23 mouse cellular contexts compared by ENCODE assay signal in genomic region chr6:111917248-111917721, GRCm38 (mm10).
A peak's percentile ranks its signal among the peaks of the same experiment; 100 is the strongest.
DNase-seq lines count a peak whose midpoint lies in the region; ATAC-seq and TF ChIP-seq lines count a peak whose summit lies in the region.
"Had no signal": no experiment of that assay in that cellular context is flagged by ENCODE, and none has a peak within 500 bp of the region (broad histone marks: within the 10 kb centered on the region; RNA-seq: fewer than 3 reads in every experiment).

No protein-coding gene starts in this region.

- WGBS in embryonic facial prominence, embryonic 11.5 days, result 57% methylated on average over 6 of the region's 6 CpGs
- 74% methylated on average over 6 of the region's 6 CpGs for WGBS in embryonic facial prominence, embryonic 10.5 days
- WGBS in lung, embryonic 14.5 days, result 31% methylated on average over 6 of the region's 6 CpGs
- WGBS in hindbrain, embryonic 10.5 days, result 80% methylated on average over 6 of the region's 6 CpGs
- WGBS in liver, embryonic 11.5 days, result 76% methylated on average over 6 of the region's 6 CpGs

- no peak for ATAC-seq in embryonic facial prominence, embryonic 11.5 days (replicated peaks; ENCODE audit: insufficient number of reproducible peaks, low FRiP score, low TSS enrichment, low read depth)
- peak; percentile 57; the same call in 1 of the 2 replicates for ATAC-seq in lung, embryonic 14.5 days (ENCODE audit: insufficient read depth)
- no peak for ATAC-seq in liver, embryonic 11.5 days (replicated peaks; ENCODE audit: low FRiP score)
- ATAC-seq: activated CD4-positive, CD25-positive, alpha-beta regulatory T cell, adult 4 months; forebrain, postnatal 0 days had no signal

- H3K9me3 ChIP-seq in embryonic facial prominence, embryonic 11.5 days (replicated peaks; ENCODE audit: control insufficient read depth, low read length), result no peaks in the 10 kb centered on the region
- H3K9me3 ChIP-seq in embryonic facial prominence, embryonic 10.5 days, result no peaks in the 10 kb centered on the region
- H3K9me3 ChIP-seq in lung, embryonic 14.5 days (ENCODE audit: low read depth, low read length), result no peaks in the 10 kb centered on the region
- no peaks in the 10 kb centered on the region for H3K9me3 ChIP-seq in hindbrain, embryonic 10.5 days
- no peaks in the 10 kb centered on the region for H3K9me3 ChIP-seq in liver, embryonic 11.5 days (ENCODE audit: control insufficient read depth, low read length)
- H3K9me3 ChIP-seq: heart, embryonic 13.5 days; hindbrain, embryonic 13.5 days; limb, embryonic 15.5 days; liver, embryonic 15.5 days; midbrain, embryonic 12.5 days; neural tube, embryonic 15.5 days had no signal

- H3K4me2 ChIP-seq in embryonic facial prominence, embryonic 11.5 days (ENCODE audit: low read depth, low read length), result no peak overlapping the region
- H3K4me2 ChIP-seq in lung, embryonic 14.5 days, result no peak overlapping the region; the same call in 1 of the 2 replicates
- H3K4me2 ChIP-seq in liver, embryonic 11.5 days, result no peak overlapping the region
- H3K4me2 ChIP-seq: heart, embryonic 13.5 days; hindbrain, embryonic 13.5 days; limb, embryonic 15.5 days; liver, embryonic 15.5 days; midbrain, embryonic 12.5 days; neural tube, embryonic 15.5 days had no signal

- H3K9ac ChIP-seq in embryonic facial prominence, embryonic 11.5 days (replicated peaks; ENCODE audit: low read length), result no peak overlapping the region
- H3K9ac ChIP-seq in lung, embryonic 14.5 days, result no peak overlapping the region
- H3K9ac ChIP-seq in liver, embryonic 11.5 days (ENCODE audit: low read depth, low read length), result no peak overlapping the region
- H3K9ac ChIP-seq: forebrain, postnatal 0 days; heart, embryonic 13.5 days; hindbrain, embryonic 13.5 days; limb, embryonic 15.5 days; liver, embryonic 15.5 days; midbrain, embryonic 12.5 days; neural tube, embryonic 15.5 days had no signal

- H3K4me3 ChIP-seq in embryonic facial prominence, embryonic 11.5 days (ENCODE audit: low read depth, low read length), result no peak overlapping the region
- no peak overlapping the region for H3K4me3 ChIP-seq in embryonic facial prominence, embryonic 10.5 days
- H3K4me3 ChIP-seq in lung, embryonic 14.5 days (ENCODE audit: low read depth, low read length), result no peak overlapping the region
- no peak overlapping the region for H3K4me3 ChIP-seq in hindbrain, embryonic 10.5 days
- no peak overlapping the region for H3K4me3 ChIP-seq in liver, embryonic 11.5 days (ENCODE audit: low read depth, low read length)
- H3K4me3 ChIP-seq: heart, adult 2 months; heart, embryonic 13.5 days; hindbrain, embryonic 13.5 days; limb, embryonic 15.5 days; liver, embryonic 15.5 days; midbrain, embryonic 12.5 days; neural tube, embryonic 15.5 days had no signal

- H3K36me3 ChIP-seq in embryonic facial prominence, embryonic 11.5 days (replicated peaks; ENCODE audit: control insufficient read depth, insufficient read depth, low read depth, low read length), result no peaks in the 10 kb centered on the region
- no peaks in the 10 kb centered on the region for H3K36me3 ChIP-seq in embryonic facial prominence, embryonic 10.5 days (replicated peaks)
- no peaks in the 10 kb centered on the region for H3K36me3 ChIP-seq in lung, embryonic 14.5 days (ENCODE audit: insufficient read depth)
- no peaks in the 10 kb centered on the region for H3K36me3 ChIP-seq in hindbrain, embryonic 10.5 days
- no peaks in the 10 kb centered on the region for H3K36me3 ChIP-seq in liver, embryonic 11.5 days (ENCODE audit: control insufficient read depth, insufficient read depth, low read length)
- H3K36me3 ChIP-seq: heart, embryonic 13.5 days; hindbrain, embryonic 13.5 days; limb, embryonic 15.5 days; liver, embryonic 15.5 days; midbrain, embryonic 12.5 days; neural tube, embryonic 15.5 days had no signal

- TF ChIP-seq CTCF in lung, embryonic 14.5 days (IDR thresholded peaks at IDR 0.05; ENCODE audit: low read depth), result no peak

- DNase-seq in embryonic facial prominence, embryonic 11.5 days (ENCODE audit: low spot score), result peak; percentile 3
- no peak for DNase-seq in embryonic facial prominence, embryonic 10.5 days (ENCODE audit: low spot score)
- DNase-seq in lung, embryonic 14.5 days, result peak; percentile 72
- no peak for DNase-seq in lung, postnatal 14 days
- DNase-seq in kidney, postnatal 10 days, result peak; percentile 44
- peak; percentile 18 for DNase-seq in lung, postnatal 25 days (ENCODE audit: low spot score)
- no peak for DNase-seq in hindbrain, embryonic 10.5 days (ENCODE audit: low spot score)
- DNase-seq in liver, embryonic 11.5 days (ENCODE audit: low spot score), result no peak
- DNase-seq: adrenal gland, postnatal 14 days; cerebellum, adult 9-10 months; forebrain, postnatal 0 days; gastrocnemius, postnatal 25 days; heart, adult 2 months; heart, postnatal 14 days; left cerebral cortex, postnatal 4 days; thymus, postnatal 36 days had no signal

- H3K27ac ChIP-seq in embryonic facial prominence, embryonic 11.5 days (replicated peaks; ENCODE audit: low read depth, low read length), result no peak overlapping the region
- H3K27ac ChIP-seq in embryonic facial prominence, embryonic 10.5 days (replicated peaks), result no peak overlapping the region
- peak overlapping the region; percentile 26 for H3K27ac ChIP-seq in lung, embryonic 14.5 days (ENCODE audit: low read depth)
- no peak overlapping the region for H3K27ac ChIP-seq in hindbrain, embryonic 10.5 days
- H3K27ac ChIP-seq in liver, embryonic 11.5 days (ENCODE audit: low read depth, low read length), result no peak overlapping the region
- H3K27ac ChIP-seq: heart, adult 2 months; heart, embryonic 13.5 days; hindbrain, embryonic 13.5 days; limb, embryonic 15.5 days; liver, embryonic 15.5 days; midbrain, embryonic 12.5 days; neural tube, embryonic 15.5 days had no signal

- H3K27me3 ChIP-seq in embryonic facial prominence, embryonic 11.5 days (ENCODE audit: control insufficient read depth, insufficient read depth, low read length), result no peaks in the 10 kb centered on the region
- no peaks in the 10 kb centered on the region for H3K27me3 ChIP-seq in embryonic facial prominence, embryonic 10.5 days (replicated peaks; ENCODE audit: low read depth, poor library complexity, severe bottlenecking)
- no peaks in the 10 kb centered on the region for H3K27me3 ChIP-seq in lung, embryonic 14.5 days (ENCODE audit: insufficient read depth, low read length)
- H3K27me3 ChIP-seq in hindbrain, embryonic 10.5 days (ENCODE audit: insufficient read depth, poor library complexity, severe bottlenecking), result no peaks in the 10 kb centered on the region
- no peaks in the 10 kb centered on the region for H3K27me3 ChIP-seq in liver, embryonic 11.5 days (replicated peaks; ENCODE audit: control insufficient read depth, insufficient read depth, low read length)
- H3K27me3 ChIP-seq: heart, embryonic 13.5 days; hindbrain, embryonic 13.5 days; limb, embryonic 15.5 days; liver, embryonic 15.5 days; midbrain, embryonic 12.5 days; neural tube, embryonic 15.5 days had no signal

- no peaks in the 10 kb centered on the region for H3K4me1 ChIP-seq in embryonic facial prominence, embryonic 11.5 days (ENCODE audit: control insufficient read depth, insufficient read depth, low read length)
- H3K4me1 ChIP-seq in embryonic facial prominence, embryonic 10.5 days, result no peaks in the 10 kb centered on the region
- no peaks in the 10 kb centered on the region for H3K4me1 ChIP-seq in lung, embryonic 14.5 days (ENCODE audit: insufficient read depth)
- H3K4me1 ChIP-seq in hindbrain, embryonic 10.5 days (replicated peaks), result peaks cover 5% of the 10 kb centered on the region; the same call in 1 of the 2 replicates
- H3K4me1 ChIP-seq in liver, embryonic 11.5 days (replicated peaks; ENCODE audit: control insufficient read depth, insufficient read depth, low read length), result no peaks in the 10 kb centered on the region
- H3K4me1 ChIP-seq: heart, embryonic 13.5 days; liver, embryonic 15.5 days had no signal

Comparison
In these comparisons a context has a peak if more than half of its experiments do, and no peak if none do; other contexts are left out.
1. DNase-seq: peak in embryonic facial prominence, embryonic 11.5 days (single experiment), lung, embryonic 14.5 days (single experiment), kidney, postnatal 10 days (single experiment) and lung, postnatal 25 days (single experiment); none in embryonic facial prominence, embryonic 10.5 days (single experiment), lung, postnatal 14 days (single experiment), hindbrain, embryonic 10.5 days (single experiment) and liver, embryonic 11.5 days (single experiment).